Mouse (Mus musculus): Measurements from ENCODE around the gene Prkg2.

DNA sequence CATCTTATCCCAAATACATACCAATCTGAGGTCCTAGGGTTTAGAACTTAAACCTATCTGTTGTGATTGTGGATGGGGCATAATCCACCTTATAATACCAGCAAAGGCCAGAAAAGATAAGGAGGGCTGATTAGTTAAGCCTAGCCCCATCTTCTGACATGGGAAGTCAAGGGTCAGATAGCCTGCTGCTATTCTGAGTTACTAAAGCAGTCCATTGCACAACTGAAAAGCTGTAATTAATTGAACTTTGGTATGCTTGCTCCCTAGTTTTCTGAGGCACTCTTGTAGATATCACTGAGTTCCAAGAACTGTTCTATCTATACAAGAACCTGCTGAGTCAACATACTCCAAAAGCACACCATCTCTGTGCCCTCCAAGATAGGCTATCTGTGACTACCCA lies 25.4 kb upstream of the Prkg2 start:
- no peak for TF ChIP-seq POLR2A (IDR thresholded peaks at IDR 0.05; ENCODE audit: borderline replicate concordance, low read depth, low read length)
- no peak for TF ChIP-seq CTCF (IDR thresholded peaks at IDR 0.05; ENCODE audit: low read depth, low read length)

All from bone marrow macrophage, adult 2 months (primary cell).